Mouse (Mus musculus): ENCODE data around the gene Il33.

DNA sequence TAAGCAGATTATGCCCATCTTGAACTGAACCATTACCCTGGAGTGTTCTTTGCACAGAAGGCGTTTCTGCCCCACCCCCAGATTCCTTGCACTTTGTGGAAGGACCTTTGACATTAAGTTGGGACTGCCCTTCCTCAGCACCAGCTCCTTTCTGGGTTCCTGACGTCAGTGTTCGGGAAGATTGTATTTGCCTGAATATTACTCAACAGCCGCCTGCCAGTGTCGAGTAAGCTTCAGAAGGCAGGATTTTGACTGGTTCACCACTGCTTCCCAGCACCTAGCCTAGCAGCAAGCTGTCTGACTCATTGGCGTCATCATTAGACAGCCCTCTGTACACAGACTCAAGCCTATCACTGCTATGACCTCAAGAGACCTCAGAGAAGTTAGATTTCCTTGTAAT, 17.4 kb downstream of the Il33 start:
- TF ChIP-seq CTCF (conservative IDR thresholded peaks at IDR 0.05; ENCODE audit: low read length) (no peak), NANOG (IDR thresholded peaks at IDR 0.05; ENCODE audit: borderline replicate concordance, low read length) (no peak)

Measured in E14TG2a.4 (cell line).